ENCODE assay signal across 21 mouse cellular contexts in the genomic region with DNA sequence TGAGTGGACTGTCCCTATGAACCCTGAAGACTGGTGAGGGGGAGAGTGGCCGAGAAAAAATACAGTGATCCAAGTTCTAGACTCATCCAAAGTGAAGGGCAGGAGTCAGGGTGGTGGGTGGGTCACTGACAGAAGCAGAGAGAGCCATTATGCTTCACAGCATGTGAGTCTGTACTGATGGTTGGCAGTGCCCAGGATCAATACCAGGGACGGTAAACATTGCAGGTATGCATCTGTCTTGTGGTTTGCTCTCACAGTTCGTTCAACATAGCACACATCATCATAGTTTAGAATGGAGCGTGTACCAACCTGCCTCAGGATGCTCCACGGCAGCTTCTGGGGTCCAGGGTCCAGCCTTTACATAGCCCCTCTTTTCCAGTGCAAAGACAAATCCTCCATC. TPM values are rescaled to one million over a fixed set of nuclear protein-coding genes. Genes with fewer than 3 reads are reported as not detected.
DNase-seq lines count a peak whose midpoint lies in the region; ATAC-seq and TF ChIP-seq lines count a peak whose summit lies in the region.
"Had no signal": no experiment of that assay in that cellular context is flagged by ENCODE, and none has a peak within 500 bp of the region (broad histone marks: within the 10 kb centered on the region; RNA-seq: fewer than 3 reads in every experiment).

No protein-coding gene starts in this region.

- WGBS in liver, adult 2 months: 27% methylated on average over 5 of the region's 5 CpGs
- WGBS in liver, postnatal 0 days (ENCODE audit: insufficient replicate concordance): 61% methylated on average over 5 of the region's 5 CpGs

- intact Hi-C loops in heart, postnatal 25 days (cut with DNase I): no loop called here

- H3K4me3 ChIP-seq in liver, adult 2 months (ENCODE audit: insufficient read depth, low read depth, low read length): no peak overlapping the region
- no peak overlapping the region for H3K4me3 ChIP-seq in liver, postnatal 0 days (ENCODE audit: low read depth, low read length)

- no peak for TF ChIP-seq EP300 in liver, postnatal 0 days (IDR thresholded peaks at IDR 0.05; ENCODE audit: low read depth)

- no peak for TF ChIP-seq POLR2A in liver, adult 2 months (IDR thresholded peaks at IDR 0.05; ENCODE audit: extremely low read depth, insufficient read depth, low read length)

- H3K36me3 ChIP-seq in liver, adult 2 months (ENCODE audit: control insufficient read depth, insufficient read depth, low read length): peaks cover 54% of the 10 kb centered on the region
- no peaks in the 10 kb centered on the region; the same call in none of the 2 replicates for H3K36me3 ChIP-seq in liver, postnatal 0 days (replicated peaks; ENCODE audit: insufficient read depth, low read length)
- H3K36me3 ChIP-seq: G1E had no signal

- TF ChIP-seq CTCF in liver, adult 2 months (IDR thresholded peaks at IDR 0.05; ENCODE audit: low read depth, low read length): no peak
- no peak for TF ChIP-seq CTCF in liver, postnatal 0 days (IDR thresholded peaks at IDR 0.05; ENCODE audit: low read depth)

- no peak overlapping the region; the same call in 1 of the 2 replicates for H3K27ac ChIP-seq in liver, adult 2 months (replicated peaks; ENCODE audit: insufficient read depth, low read depth, low read length)
- no peak overlapping the region for H3K27ac ChIP-seq in liver, postnatal 0 days (ENCODE audit: low read depth)

- H3K27me3 ChIP-seq in liver, adult 2 months (ENCODE audit: control insufficient read depth, insufficient read depth, low read length): no peaks in the 10 kb centered on the region
- H3K27me3 ChIP-seq in liver, postnatal 0 days (ENCODE audit: insufficient read depth, low read length): no peaks in the 10 kb centered on the region
- H3K27me3 ChIP-seq: CH12.LX had no signal

- DNase-seq in heart, adult 11 months: peak; percentile 83
- DNase-seq in heart, postnatal 25 days (ENCODE audit: low spot score): no peak
- peak; percentile 57 for DNase-seq in liver, adult 2 months (ENCODE audit: extremely low read depth, low read depth, low spot score)
- no peak for DNase-seq in liver, postnatal 0 days
- DNase-seq: adrenal gland, adult 2 months; adrenal gland, adult 8-10 months; adrenal gland, postnatal 10 days; adrenal gland, postnatal 14 days; adrenal gland, postnatal 25 days; adrenal gland, postnatal 36 days; B cell, adult 2 months; cerebellum, adult 11 months; cerebellum, adult 11-12 months; cerebellum, adult 18-20 months had no signal

- H3K4me2 ChIP-seq in liver, postnatal 0 days (ENCODE audit: low read depth, low read length): no peak overlapping the region

- no peak for ATAC-seq in liver, postnatal 0 days
- ATAC-seq: activated CD4-positive, CD25-positive, alpha-beta regulatory T cell, adult 4 months; CD4-positive, CD25-positive, alpha-beta regulatory T cell, adult 4 months; Patski had no signal

- no peaks in the 10 kb centered on the region for H3K9me3 ChIP-seq in liver, postnatal 0 days (ENCODE audit: low read length)
- H3K9me3 ChIP-seq: G1E had no signal

- no peak overlapping the region for H3K9ac ChIP-seq in liver, adult 2 months (ENCODE audit: low read depth, low read length)
- H3K9ac ChIP-seq in liver, postnatal 0 days (replicated peaks): no peak overlapping the region

- peaks cover 27% of the 10 kb centered on the region for H3K4me1 ChIP-seq in liver, adult 2 months (ENCODE audit: control insufficient read depth, insufficient read depth, low read length)
- H3K4me1 ChIP-seq in liver, postnatal 0 days (ENCODE audit: insufficient read depth): peaks cover 2% of the 10 kb centered on the region; the same call in 1 of the 2 replicates

- H3K79me2 ChIP-seq in liver, adult 2 months (ENCODE audit: control insufficient read depth, insufficient read depth, low read length): no peaks in the 10 kb centered on the region

RNA-seq across cellular contexts. Expression of a gene that starts 4.8 kb away (rescaled TPM):
- total RNA-seq in heart, postnatal 25 days (2021): not detected
- 1,946 and 4,018 TPM in 2 replicates for total RNA-seq in liver, adult 2 months (2014; rRNA removed)
- 555 and 844 TPM in 2 replicates for polyA plus RNA-seq in liver, adult 2 months (2012; rRNA removed)
- 2,026 and 2,087 TPM in 2 replicates for polyA plus RNA-seq in liver, postnatal 0 days (2015; fragmentation: Nextera tagmentation; extraction: Ambion mirVana)
- total RNA-seq: CH12.LX, MEL had no signal
- polyA plus RNA-seq: C2C12; CD4-positive, CD25-positive, alpha-beta regulatory T cell, adult 4 months; G1E; Patski had no signal

RNA-seq across cellular contexts. Expression of a gene that starts 41.2 kb away (rescaled TPM):
- not detected for total RNA-seq in heart, postnatal 25 days (2021)
- 147 and 179 TPM in 2 replicates for total RNA-seq in liver, adult 2 months (2014; rRNA removed)
- polyA plus RNA-seq in liver, adult 2 months (2012; rRNA removed): 127 and 153 TPM in 2 replicates
- 162 and 166 TPM in 2 replicates for polyA plus RNA-seq in liver, postnatal 0 days (2015; fragmentation: Nextera tagmentation; extraction: Ambion mirVana)
- total RNA-seq: adrenal gland, postnatal 25 days; CH12.LX; G1E; MEL had no signal
- polyA plus RNA-seq: adrenal gland, adult 2 months; C2C12; G1E had no signal

RNA-seq across cellular contexts. Expression of a gene that starts 41.3 kb away (rescaled TPM):
- not detected for total RNA-seq in heart, postnatal 25 days (2021)
- 234 and 283 TPM in 2 replicates for total RNA-seq in liver, adult 2 months (2014; rRNA removed)
- 132 and 197 TPM in 2 replicates for polyA plus RNA-seq in liver, adult 2 months (2012; rRNA removed)
- 67.3 and 69.2 TPM in 2 replicates for polyA plus RNA-seq in liver, postnatal 0 days (2015; fragmentation: Nextera tagmentation; extraction: Ambion mirVana)
- total RNA-seq: adrenal gland, postnatal 25 days; MEL had no signal
- polyA plus RNA-seq: activated CD4-positive, CD25-positive, alpha-beta regulatory T cell, adult 4 months; C2C12; CD4-positive, CD25-positive, alpha-beta regulatory T cell, adult 4 months; G1E; Patski had no signal

Comparison
In these comparisons a context has a peak if more than half of its experiments do, and no peak if none do; other contexts are left out.
1. DNase-seq: peak in heart, adult 11 months (single experiment) and liver, adult 2 months (single experiment); none in heart, postnatal 25 days (single experiment) and liver, postnatal 0 days (single experiment).
2. RNA of a gene that starts 4.8 kb away (total RNA-seq): 1,946 to 4,018 TPM in liver, adult 2 months; not detected in heart, postnatal 25 days; every median in the first group is over 1,000 times any median in the second.
3. RNA of a gene that starts 41.2 kb away (total RNA-seq): 147 to 179 TPM in liver, adult 2 months; not detected in heart, postnatal 25 days; every median in the first group is over 100 times any median in the second.
4. RNA of a gene that starts 41.3 kb away (total RNA-seq): 234 to 283 TPM in liver, adult 2 months; not detected in heart, postnatal 25 days; every median in the first group is over 100 times any median in the second.